Mouse (Mus musculus): Measurements from ENCODE around the gene Ddx17. TPM values are rescaled to one million over a fixed set of nuclear protein-coding genes. Genes with fewer than 3 reads are reported as not detected.

Gene Ddx17
- total and polyA plus RNA-seq, 3 experiments = 79.8 to 114 (median 93.0) TPM

DNA sequence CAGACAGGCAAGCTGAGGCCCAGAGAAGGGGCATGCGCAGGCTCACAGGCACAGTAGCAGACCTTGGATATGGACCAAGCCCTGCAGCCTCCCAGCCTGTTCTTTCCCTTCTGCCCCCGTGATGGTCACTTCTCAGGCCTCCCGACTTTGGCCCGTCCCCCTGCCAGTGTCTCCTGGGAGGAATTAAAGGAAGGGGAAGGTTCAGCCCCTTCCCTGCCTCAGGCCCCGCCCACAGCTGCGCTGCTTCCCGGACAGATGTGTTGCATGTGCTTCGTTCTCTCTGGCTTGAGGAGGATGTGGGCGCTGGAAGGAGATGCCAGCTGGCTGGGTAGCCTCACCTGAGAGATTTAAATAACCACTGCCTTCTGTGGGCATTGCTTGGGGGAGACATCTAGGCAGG, 32.6 kb downstream of the Ddx17 start:
- TF ChIP-seq POLR2A (IDR thresholded peaks at IDR 0.05; ENCODE audit: low read depth, low read length) = no peak
- TF ChIP-seq MAZ (IDR thresholded peaks at IDR 0.05; ENCODE audit: low read depth, low read length) = no peak
- no peak for TF ChIP-seq MAFK (IDR thresholded peaks at IDR 0.05; ENCODE audit: insufficient replicate concordance, low read length)
- no peak for TF ChIP-seq TCF12 (IDR thresholded peaks at IDR 0.05; ENCODE audit: low read depth, low read length)
- TF ChIP-seq BHLHE40 (IDR thresholded peaks at IDR 0.05; ENCODE audit: low read depth, low read length) = no peak
- no peak for TF ChIP-seq GABPA (IDR thresholded peaks at IDR 0.05; ENCODE audit: insufficient replicate concordance, low read depth, low read length)
- TF ChIP-seq ZC3H11A (IDR thresholded peaks at IDR 0.05; ENCODE audit: low read depth, low read length) = no peak
- TF ChIP-seq ZMIZ1 (IDR thresholded peaks at IDR 0.05; ENCODE audit: low read depth, low read length) = no peak
- TF ChIP-seq USF1 (IDR thresholded peaks at IDR 0.05; ENCODE audit: low read depth, low read length) = no peak
- no peak for TF ChIP-seq TBP (conservative IDR thresholded peaks at IDR 0.05; ENCODE audit: low read depth, low read length)
- no peak for TF ChIP-seq ETS1 (conservative IDR thresholded peaks at IDR 0.05; ENCODE audit: low read depth, low read length)
- TF ChIP-seq POLR2AphosphoS2 (IDR thresholded peaks at IDR 0.05; ENCODE audit: low read depth, low read length) = no peak
- dilution Hi-C loops (cut with MboI; ENCODE audit: extremely low pct_ligation_motif_present, extremely low pct_unique_long_range_greater_than_20kb, low sequenced_read_pairs) = no loop called here
- Histone ChIP-seq H3K36me3 (replicated peaks in 1 of 2; ENCODE audit: control insufficient read depth in 1 of 2, insufficient read depth in 1 of 2, low read length in 1 of 2) (no peaks in the 10 kb centered on the region), H3K9me3 (replicated peaks; ENCODE audit: low read length) (peaks cover 4% of the 10 kb centered on the region), H3K27ac (ENCODE audit: insufficient read depth, low read depth) (no peak overlapping the region), H3K4me2 (ENCODE audit: insufficient read depth, low read depth, poor library complexity, severe bottlenecking) (no peak overlapping the region), H3K27me3 (replicated peaks) (peaks cover 90% of the 10 kb centered on the region), H3K4me1 (ENCODE audit: control insufficient read depth in 1 of 2, insufficient read depth in 2 of 2) (peaks cover 4 to 5% of the 10 kb centered on the region in 2 experiments; a peak in 3 of 4 replicates), H3K9ac (ENCODE audit: insufficient read depth, low read depth) (no peak overlapping the region), H3K4me3 (replicated peaks in 1 of 3; ENCODE audit: low read depth in 2 of 3, low read length in 2 of 3, poor library complexity in 1 of 3) (no peak overlapping the region), H3K79me2 (replicated peaks; ENCODE audit: control insufficient read depth, extremely low read depth, insufficient read depth, poor library complexity, severe bottlenecking) (no peaks in the 10 kb centered on the region)
- in situ Hi-C loops (cut with MboI; ENCODE audit: low pct_ligation_motif_present, low pct_unique_long_range_greater_than_20kb, low sequenced_read_pairs) = no loop called here
- no peak for DNase-seq (ENCODE audit: extremely low read depth)

DNA sequence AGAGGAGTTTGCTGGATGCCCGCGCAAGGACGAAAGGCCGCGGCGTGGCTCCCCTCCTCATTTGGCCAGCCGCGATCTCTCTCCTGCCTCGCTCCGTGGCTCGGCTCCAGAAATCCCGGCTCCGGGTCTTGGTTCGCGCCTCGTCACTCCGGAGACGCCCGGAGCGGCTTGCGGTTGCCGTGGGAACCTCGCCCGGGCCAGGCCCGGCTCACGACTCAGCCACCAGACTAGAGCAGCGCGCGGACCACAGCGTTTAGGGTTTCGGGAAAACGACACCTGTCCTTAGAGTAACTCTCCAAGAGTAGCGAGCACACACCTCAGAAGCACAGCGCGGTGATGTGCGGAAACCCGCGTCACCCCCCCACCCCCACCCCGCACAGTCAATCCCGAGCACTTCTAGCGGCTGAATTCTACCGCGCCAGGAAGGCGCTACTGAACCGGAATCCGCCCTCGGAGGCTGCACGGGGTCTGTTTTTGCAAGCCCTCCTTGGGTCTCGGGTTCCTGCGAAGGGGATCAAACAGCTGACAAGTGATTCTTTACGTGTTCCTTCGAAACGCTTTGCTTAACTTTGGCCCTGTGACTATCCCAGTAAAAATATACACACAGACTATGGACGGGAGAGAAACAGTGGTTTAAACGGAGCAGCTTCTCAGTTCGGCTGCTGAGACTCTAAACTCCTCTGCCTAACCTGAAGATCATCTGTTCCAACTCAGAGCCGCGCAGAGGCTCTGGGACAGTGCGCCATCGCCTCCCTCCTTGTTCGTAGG, 34.8 kb downstream of the Ddx17 start:
- peaks cover 4% of the 10 kb centered on the region for H3K9me3 ChIP-seq (replicated peaks; ENCODE audit: low read length)
- in situ Hi-C loops (cut with MboI; ENCODE audit: low pct_ligation_motif_present, low pct_unique_long_range_greater_than_20kb, low sequenced_read_pairs) = no loop called here
- no peak for DNase-seq (ENCODE audit: extremely low read depth)
- H3K27me3 ChIP-seq (replicated peaks) = peaks cover 92% of the 10 kb centered on the region
- H3K79me2 ChIP-seq (replicated peaks; ENCODE audit: control insufficient read depth, extremely low read depth, insufficient read depth, poor library complexity, severe bottlenecking) = no peaks in the 10 kb centered on the region
- H3K4me3 ChIP-seq (replicated peaks in 1 of 3; ENCODE audit: low read depth in 2 of 3, low read length in 2 of 3, poor library complexity in 1 of 3) = no peak overlapping the region
- TF ChIP-seq CHD2 (IDR thresholded peaks at IDR 0.05; ENCODE audit: low read length) = no peak
- TF ChIP-seq ZKSCAN1 (IDR thresholded peaks at IDR 0.05; ENCODE audit: borderline replicate concordance, low read depth, low read length) = no peak
- TF ChIP-seq SMC3 (IDR thresholded peaks at IDR 0.05; ENCODE audit: low read depth, low read length) = no peak
- no peak for TF ChIP-seq E2F4 (IDR thresholded peaks at IDR 0.05; ENCODE audit: insufficient replicate concordance, low read depth, low read length)
- no peak for TF ChIP-seq USF1 (IDR thresholded peaks at IDR 0.05; ENCODE audit: low read depth, low read length)
- TF ChIP-seq NELFE (IDR thresholded peaks at IDR 0.05; ENCODE audit: low read depth, low read length) = no peak
- TF ChIP-seq RCOR1 (conservative IDR thresholded peaks at IDR 0.05; ENCODE audit: low read depth, low read length) = no peak
- dilution Hi-C loops (cut with MboI; ENCODE audit: extremely low pct_ligation_motif_present, extremely low pct_unique_long_range_greater_than_20kb, low sequenced_read_pairs) = no loop called here
- H3K36me3 ChIP-seq (replicated peaks in 1 of 2; ENCODE audit: control insufficient read depth in 1 of 2, insufficient read depth in 1 of 2, low read length in 1 of 2) = no peaks in the 10 kb centered on the region
- no peak overlapping the region for H3K9ac ChIP-seq (ENCODE audit: insufficient read depth, low read depth)
- no peak overlapping the region for H3K27ac ChIP-seq (ENCODE audit: insufficient read depth, low read depth)
- H3K4me2 ChIP-seq (ENCODE audit: insufficient read depth, low read depth, poor library complexity, severe bottlenecking) = no peak overlapping the region
- peaks cover 0 to 5% of the 10 kb centered on the region in 2 experiments; a peak in 2 of 4 replicates for H3K4me1 ChIP-seq (ENCODE audit: control insufficient read depth in 1 of 2, insufficient read depth in 2 of 2)

All from CH12.LX (cell line).